Mouse (Mus musculus) liver, adult 2 months (tissue): ENCODE data around the gene Abcb9. TPM values are rescaled to one million over a fixed set of nuclear protein-coding genes. Genes with fewer than 3 reads are reported as not detected.
A peak's percentile ranks its signal among the peaks of the same experiment; 100 is the strongest.
"Not testable (repeated sequence)": the region's sequence is repeated elsewhere in the genome, so short reads cannot be mapped to it uniquely, and the experiment has no call there.

Source experiments
- DNase-seq: peaks from one replicate; pipeline ENCODE4 v3.0.0-alpha.2; 2011; ENCODE audit warnings: low read depth, low spot score; ENCODE audit errors: extremely low read depth
- H3K27ac ChIP-seq: fragments of 200-500 bp; replicated peaks from 2 replicates; pipeline ENCODE4 v1.5.1; 2012; ENCODE audit warnings: low read depth, mild to moderate bottlenecking, control low read depth, inconsistent platforms, low read length; ENCODE audit not compliant: insufficient read depth
- H3K27me3 ChIP-seq: fragments of 200-500 bp; 2 replicates; pipeline ENCODE4 v1.6.1; 2012; ENCODE audit warnings: mild to moderate bottlenecking, moderate library complexity, low read length, inconsistent platforms; ENCODE audit not compliant: control insufficient read depth, insufficient read depth
- H3K36me3 ChIP-seq: fragments of 200-500 bp; 2 replicates; pipeline ENCODE4 v1.6.1; 2012; ENCODE audit warnings: low read length, inconsistent platforms; ENCODE audit not compliant: control insufficient read depth, insufficient read depth
- H3K4me1 ChIP-seq: fragments of 200-500 bp; 2 replicates; pipeline ENCODE4 v1.6.1; 2011; ENCODE audit warnings: low read length; ENCODE audit not compliant: control insufficient read depth, insufficient read depth
- H3K4me3 ChIP-seq: fragments of 200-500 bp; 2 replicates; pipeline ENCODE4 v1.5.1; 2011; ENCODE audit warnings: low read depth, mild to moderate bottlenecking, control low read depth, low read length, moderate library complexity; ENCODE audit not compliant: insufficient read depth
- H3K79me2 ChIP-seq: fragments of 200-500 bp; 2 replicates; pipeline ENCODE4 v1.6.1; 2012; ENCODE audit warnings: inconsistent platforms, mild to moderate bottlenecking, low read length, moderate library complexity; ENCODE audit not compliant: control insufficient read depth, insufficient read depth
- H3K9ac ChIP-seq: fragments of 200-500 bp; 2 replicates; pipeline ENCODE4 v1.6.1; 2012; ENCODE audit warnings: low read depth, mild to moderate bottlenecking, control low read depth, inconsistent platforms, low read length
- CTCF ChIP-seq: fragments of 200-500 bp; IDR thresholded peaks from 2 replicates; pipeline ENCODE4 v1.5.1; 2011; ENCODE audit warnings: low read depth, low read length, control low read depth
- POLR2A ChIP-seq: fragments of 200-500 bp; IDR thresholded peaks from 2 replicates; pipeline ENCODE4 v1.6.1; 2011; ENCODE audit warnings: low read length, control low read depth; ENCODE audit not compliant: insufficient read depth; ENCODE audit errors: extremely low read depth
- WGBS: fragments of 180-500 bp; shearing (Covaris S2); methylation state at CpG from one replicate; pipeline ENCODE4 v1.1.7; 2018; 5-methylcytosine and 5-hydroxymethylcytosine counted together
- polyA plus RNA-seq: library from polyadenylated mRNA; depleted of rRNA; stranded (reverse); fragments of >200 nt; gene quantifications from 2 replicates; pipeline ENCODE4 v1.2.3, GENCODE M21; 2012
- total RNA-seq: library from RNA; depleted of rRNA; stranded (reverse); fragments of >200 nt; gene quantifications from 2 replicates; pipeline ENCODE4 v1.2.3, GENCODE M21; 2014

Gene Abcb9
- total and polyA plus RNA-seq, 2 experiments = 0.74 to 2.4 TPM

DNA sequence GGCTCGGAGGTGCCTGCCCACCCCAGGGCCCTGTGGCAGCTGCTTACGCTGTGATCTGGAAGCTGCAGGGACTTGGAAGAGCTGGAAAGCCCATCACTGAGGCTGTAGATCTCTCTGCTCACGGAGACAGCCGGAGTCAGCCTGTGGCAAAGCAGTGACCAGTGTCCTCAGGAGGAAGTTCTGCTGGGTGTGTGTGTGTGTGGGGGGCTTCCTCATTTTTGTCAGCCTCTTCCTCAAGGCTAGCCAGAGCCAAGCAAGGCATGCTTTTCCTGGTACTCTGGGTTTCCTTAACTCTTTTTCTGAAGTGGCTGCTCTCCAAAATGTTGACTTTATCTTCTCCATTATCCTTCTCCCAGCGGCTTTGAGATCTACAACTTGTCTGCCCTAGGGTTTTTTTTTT lies 35.9 kb downstream of the Abcb9 start:
- TF ChIP-seq POLR2A (no peak), CTCF (no peak)
- H3K4me1 ChIP-seq = 0 out of 2 replicates have a peak, but pooled peaks cover 2% of the 10 kb centered on the region
- WGBS = 69% methylated on average over 5 of the region's 5 CpGs
- H3K79me2 ChIP-seq = no peaks in the 10 kb centered on the region
- peak; percentile 21 for DNase-seq
- no peaks in the 10 kb centered on the region for H3K27me3 ChIP-seq
- H3K9ac ChIP-seq = 0 out of 2 replicates have a peak overlapping the region, but pooled peaks have one; percentile 34
- peak overlapping the region; percentile 43; the same call in 1 of the 2 replicates for H3K27ac ChIP-seq
- no peaks in the 10 kb centered on the region for H3K36me3 ChIP-seq
- peak overlapping the region; percentile 38; the same call in 1 of the 2 replicates for H3K4me3 ChIP-seq

DNA sequence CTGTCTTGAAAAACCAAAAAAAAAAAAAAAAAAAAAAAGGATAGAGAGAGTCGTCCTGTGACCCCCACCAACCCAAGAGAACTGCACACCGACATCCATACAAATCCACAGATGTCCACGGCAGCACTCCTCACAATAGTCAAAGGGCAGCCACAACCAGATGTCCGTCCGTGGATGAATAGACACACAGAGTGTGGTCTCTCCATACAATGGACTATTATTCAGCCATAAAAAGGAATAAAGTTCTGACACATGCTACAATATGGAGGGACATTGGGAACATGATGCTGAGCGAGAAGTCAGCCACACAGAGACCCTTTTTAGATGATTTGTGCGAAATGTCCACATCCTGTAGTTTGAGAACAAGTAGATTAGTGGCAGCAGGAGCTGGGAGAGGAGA lies 36.8 kb downstream of the Abcb9 start:
- WGBS = 96% methylated on average over 7 of the region's 7 CpGs
- Histone ChIP-seq H3K79me2 (no peaks in the 10 kb centered on the region), H3K27me3 (no peaks in the 10 kb centered on the region), H3K27ac (no peak overlapping the region), H3K4me1 (0 out of 2 replicates have a peak, but pooled peaks cover 2% of the 10 kb centered on the region), H3K36me3 (no peaks in the 10 kb centered on the region), H3K9ac (no peak overlapping the region), H3K4me3 (no peak overlapping the region)
- TF ChIP-seq CTCF = no peak
- no peak for TF ChIP-seq POLR2A
- DNase-seq = no peak

DNA sequence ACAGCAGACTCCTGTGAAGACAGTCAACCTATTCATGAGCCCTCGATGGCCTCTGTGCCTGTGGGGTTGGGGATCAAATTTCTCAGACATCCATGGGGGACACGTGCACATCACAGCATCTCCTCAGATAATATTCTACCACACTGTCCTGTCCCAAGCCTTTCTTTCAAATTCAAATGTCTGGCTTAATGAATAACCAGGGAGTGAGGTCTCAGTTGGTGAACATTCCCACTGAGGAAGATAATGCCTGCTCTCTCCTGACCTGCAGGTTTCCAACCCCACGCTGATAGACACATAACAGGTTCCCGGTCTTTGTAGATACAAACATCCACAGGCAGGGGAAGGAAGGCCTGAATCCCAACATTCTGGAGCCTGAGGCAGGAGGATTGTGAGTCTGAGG lies 38.6 kb downstream of the Abcb9 start:
- TF ChIP-seq CTCF = no peak
- no peak for TF ChIP-seq POLR2A
- Histone ChIP-seq H3K79me2 (no peaks in the 10 kb centered on the region), H3K27me3 (no peaks in the 10 kb centered on the region), H3K36me3 (no peaks in the 10 kb centered on the region), H3K4me3 (no peak overlapping the region), H3K27ac (no peak overlapping the region), H3K9ac (no peak overlapping the region), H3K4me1 (0 out of 2 replicates have a peak, but pooled peaks cover 2% of the 10 kb centered on the region)
- WGBS = 35% methylated on average over 4 of the region's 4 CpGs
- DNase-seq = no peak

DNA sequence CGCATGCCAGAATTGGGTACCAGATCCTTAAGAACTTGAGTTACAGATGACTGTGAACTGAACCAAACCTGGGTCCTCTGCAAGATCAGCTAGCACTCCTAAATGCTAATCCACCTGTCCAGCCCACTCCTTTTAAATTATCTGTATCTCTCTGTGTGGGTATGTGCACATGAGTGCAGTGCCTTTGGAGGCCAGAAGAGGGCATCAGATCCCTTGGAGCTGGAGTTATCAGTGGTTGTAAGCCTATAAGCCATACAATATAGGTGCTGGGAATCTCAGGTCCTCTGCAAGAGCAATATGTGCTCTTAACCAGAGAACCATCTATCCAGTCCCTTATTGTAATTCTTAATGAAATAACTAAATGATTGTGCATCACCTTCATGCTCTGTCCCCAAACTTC lies 39.4 kb downstream of the Abcb9 start:
- Histone ChIP-seq H3K4me3 (no peak overlapping the region), H3K4me1 (0 out of 2 replicates have a peak, but pooled peaks cover 2% of the 10 kb centered on the region), H3K9ac (no peak overlapping the region), H3K27ac (no peak overlapping the region), H3K79me2 (no peaks in the 10 kb centered on the region), H3K36me3 (no peaks in the 10 kb centered on the region), H3K27me3 (no peaks in the 10 kb centered on the region)
- WGBS = 100% methylated on average over 1 of the region's 1 CpGs
- DNase-seq = no peak
- TF ChIP-seq CTCF (no peak), POLR2A (no peak)

DNA sequence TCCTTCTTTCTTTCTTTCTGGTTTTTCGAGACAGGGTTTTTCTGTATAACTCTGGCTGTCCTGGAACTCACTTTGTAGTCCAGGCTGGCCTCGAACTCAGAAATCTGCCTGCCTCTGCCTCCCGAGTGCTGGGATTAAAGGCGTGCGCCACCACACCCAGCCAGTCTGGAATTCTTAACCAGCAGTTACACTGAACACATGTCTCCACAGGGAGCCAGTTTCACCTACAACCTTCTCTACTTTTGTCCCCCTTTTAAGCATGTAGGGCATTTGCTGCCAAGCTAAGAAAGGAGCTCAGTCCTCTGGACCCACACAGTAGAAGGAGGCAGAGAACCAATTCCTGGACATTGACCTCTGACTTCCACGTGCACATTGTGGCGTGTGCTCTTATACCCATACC lies 43.0 kb downstream of the Abcb9 start:
- H3K9ac ChIP-seq, DNase-seq, H3K27me3 ChIP-seq, H3K79me2 ChIP-seq, H3K4me3 ChIP-seq, H3K27ac ChIP-seq, H3K36me3 ChIP-seq, H3K4me1 ChIP-seq: not testable (repeated sequence)
- 81% methylated on average over 7 of the region's 7 CpGs for WGBS

DNA sequence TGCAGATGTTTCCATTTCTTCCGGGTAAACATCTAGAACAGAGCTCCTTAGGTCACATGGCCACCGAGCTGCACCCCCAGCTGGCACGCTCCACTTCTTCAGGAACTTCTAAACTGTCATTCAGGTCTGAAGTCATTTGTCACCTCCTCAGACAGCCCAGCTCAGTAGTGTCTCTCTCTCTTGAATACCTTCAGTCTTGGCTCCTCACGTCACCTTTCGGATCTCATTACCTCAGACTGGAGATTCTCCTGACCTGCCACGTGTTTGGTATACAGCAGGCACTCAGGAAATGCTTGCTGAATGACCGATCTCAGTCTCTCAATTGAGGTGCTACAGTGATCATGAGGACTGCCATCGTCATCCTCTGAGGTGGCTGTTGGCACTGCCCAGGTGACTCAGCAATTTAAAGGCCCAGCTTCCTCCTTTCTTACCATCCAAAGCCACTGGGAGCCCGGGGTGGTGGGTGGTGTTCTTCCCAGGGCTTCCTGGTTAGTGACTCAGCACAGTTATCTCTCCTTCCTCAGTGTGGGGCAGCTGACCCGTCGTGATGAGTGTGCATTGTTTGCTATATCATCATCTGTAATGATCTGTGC lies 43.6 kb downstream of the Abcb9 start:
- Histone ChIP-seq H3K36me3 (no peaks in the 10 kb centered on the region), H3K27me3 (no peaks in the 10 kb centered on the region), H3K4me1 (no peaks in the 10 kb centered on the region), H3K4me3 (no peak overlapping the region), H3K79me2 (no peaks in the 10 kb centered on the region), H3K9ac (no peak overlapping the region), H3K27ac (no peak overlapping the region)
- DNase-seq = no peak
- TF ChIP-seq CTCF (no peak), POLR2A (no peak)
- 77% methylated on average over 11 of the region's 11 CpGs for WGBS
